19 mouse cellular contexts compared by ENCODE assay signal in the genomic region with DNA sequence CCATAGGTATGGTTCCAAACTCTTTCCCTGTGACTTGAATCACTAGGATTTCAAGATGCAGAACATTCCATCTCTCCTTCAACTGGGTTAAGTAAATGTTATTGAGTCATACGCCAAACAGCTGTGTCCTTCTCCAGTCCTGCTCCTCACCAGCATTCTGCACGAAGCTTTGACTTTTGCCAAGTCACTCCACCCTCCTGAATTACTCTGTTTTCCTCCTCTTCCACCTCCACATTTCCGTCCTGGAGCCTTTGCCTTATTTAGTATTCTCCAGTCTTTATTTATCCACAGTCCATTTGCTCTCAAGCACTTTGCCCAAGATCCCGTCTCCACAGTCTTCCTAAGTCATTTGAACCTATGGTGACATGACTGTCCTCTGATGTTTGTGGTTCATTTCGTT.
DNase-seq lines count a peak whose midpoint lies in the region; ATAC-seq and TF ChIP-seq lines count a peak whose summit lies in the region.
"Had no signal": no experiment of that assay in that cellular context is flagged by ENCODE, and none has a peak within 500 bp of the region (broad histone marks: within the 10 kb centered on the region; RNA-seq: fewer than 3 reads in every experiment).

No protein-coding gene starts in this region.

- H3K4me1 ChIP-seq in heart, embryonic 12.5 days (replicated peaks): no peaks in the 10 kb centered on the region
- peaks cover 4% of the 10 kb centered on the region; the same call in 1 of the 2 replicates for H3K4me1 ChIP-seq in embryonic fibroblast, embryonic 13.5 days (ENCODE audit: control insufficient read depth, insufficient read depth, low read length)
- H3K4me1 ChIP-seq in hindbrain, postnatal 0 days (ENCODE audit: insufficient read depth, low read length): no peaks in the 10 kb centered on the region
- H3K4me1 ChIP-seq: embryonic facial prominence, embryonic 10.5 days; forebrain, embryonic 15.5 days; hindbrain, embryonic 13.5 days; intestine, embryonic 15.5 days had no signal

- H3K9ac ChIP-seq in heart, embryonic 12.5 days: no peak overlapping the region
- no peak overlapping the region for H3K9ac ChIP-seq in hindbrain, postnatal 0 days (replicated peaks; ENCODE audit: low read length)
- H3K9ac ChIP-seq: forebrain, embryonic 15.5 days; hindbrain, embryonic 13.5 days; intestine, embryonic 15.5 days had no signal

- no peak overlapping the region for H3K4me3 ChIP-seq in gastrocnemius, adult 2 months
- H3K4me3 ChIP-seq in heart, embryonic 12.5 days: no peak overlapping the region
- H3K4me3 ChIP-seq in embryonic fibroblast, embryonic 13.5 days (ENCODE audit: insufficient read depth, low read length): no peak overlapping the region
- H3K4me3 ChIP-seq in hindbrain, postnatal 0 days (ENCODE audit: low read length): no peak overlapping the region
- H3K4me3 ChIP-seq: embryonic facial prominence, embryonic 10.5 days; erythroblast, embryonic 14.5 days; forebrain, embryonic 15.5 days; hindbrain, embryonic 13.5 days; intestine, embryonic 15.5 days had no signal

- no peak for TF ChIP-seq CTCF in gastrocnemius, adult 2 months (IDR thresholded peaks at IDR 0.05)
- TF ChIP-seq CTCF in embryonic fibroblast, embryonic 13.5 days (IDR thresholded peaks at IDR 0.05; ENCODE audit: borderline replicate concordance, insufficient read depth, low read length): no peak
- TF ChIP-seq CTCF in hindbrain, postnatal 0 days (IDR thresholded peaks at IDR 0.05; ENCODE audit: low read depth): no peak

- no peaks in the 10 kb centered on the region for H3K36me3 ChIP-seq in heart, embryonic 12.5 days
- no peaks in the 10 kb centered on the region for H3K36me3 ChIP-seq in hindbrain, postnatal 0 days (ENCODE audit: insufficient read depth, low read length)
- H3K36me3 ChIP-seq: embryonic facial prominence, embryonic 10.5 days; forebrain, embryonic 15.5 days; hindbrain, embryonic 13.5 days; intestine, embryonic 15.5 days had no signal

- H3K4me2 ChIP-seq in heart, embryonic 12.5 days: no peak overlapping the region
- no peak overlapping the region for H3K4me2 ChIP-seq in hindbrain, postnatal 0 days (ENCODE audit: low read depth, low read length)
- H3K4me2 ChIP-seq: forebrain, embryonic 15.5 days; heart, embryonic 11.5 days; hindbrain, embryonic 13.5 days; intestine, embryonic 15.5 days had no signal

- ATAC-seq in heart, embryonic 12.5 days (ENCODE audit: insufficient number of reproducible peaks, low FRiP score): no peak
- no peak for ATAC-seq in hindbrain, postnatal 0 days
- ATAC-seq: forebrain, embryonic 15.5 days; intestine, embryonic 15.5 days had no signal

- no peak for TF ChIP-seq POLR2A in embryonic fibroblast, embryonic 13.5 days (IDR thresholded peaks at IDR 0.05; ENCODE audit: low read depth, low read length)

- H3K9me3 ChIP-seq in heart, embryonic 12.5 days (replicated peaks): no peaks in the 10 kb centered on the region
- no peaks in the 10 kb centered on the region for H3K9me3 ChIP-seq in hindbrain, postnatal 0 days (ENCODE audit: low read length)
- H3K9me3 ChIP-seq: embryonic facial prominence, embryonic 10.5 days; forebrain, embryonic 15.5 days; hindbrain, embryonic 13.5 days; intestine, embryonic 15.5 days had no signal

- 68% methylated on average over 5 of the region's 5 CpGs for WGBS in heart, embryonic 12.5 days
- WGBS in hindbrain, postnatal 0 days: 78% methylated on average over 5 of the region's 5 CpGs

- DNase-seq in gastrocnemius, adult 2 months: peak; percentile 17
- no peak for DNase-seq in gastrocnemius, adult 8-10 months (ENCODE audit: low spot score in 2 of 2)
- DNase-seq in heart, adult 9 months (ENCODE audit: low spot score in 2 of 2): peak; percentile 11 to 16
- DNase-seq in brain, adult 2 months (ENCODE audit: low read depth, low spot score): peak; percentile 69
- DNase-seq in layer of hippocampus, postnatal 14 days (ENCODE audit: low spot score in 2 of 2): no peak
- no peak for DNase-seq in hindbrain, postnatal 0 days (ENCODE audit: low spot score)
- DNase-seq: adrenal gland, adult 2 months; adrenal gland, postnatal 25 days; cerebellum, adult 2 months; cerebellum, postnatal 10 days; kidney, adult 18-20 months had no signal

- H3K27ac ChIP-seq in gastrocnemius, adult 2 months: peak overlapping the region; percentile 31
- no peak overlapping the region for H3K27ac ChIP-seq in heart, embryonic 12.5 days (ENCODE audit: poor library complexity, severe bottlenecking)
- peak overlapping the region; percentile 66; the same call in 1 of the 2 replicates for H3K27ac ChIP-seq in embryonic fibroblast, embryonic 13.5 days (ENCODE audit: insufficient read depth, low read length)
- no peak overlapping the region for H3K27ac ChIP-seq in hindbrain, postnatal 0 days
- H3K27ac ChIP-seq: embryonic facial prominence, embryonic 10.5 days; forebrain, embryonic 15.5 days; hindbrain, embryonic 13.5 days; intestine, embryonic 15.5 days had no signal

- intact Hi-C loops in gastrocnemius, adult 2 months (cut with DNase I): no loop called here

- H3K27me3 ChIP-seq in heart, embryonic 12.5 days (replicated peaks): no peaks in the 10 kb centered on the region
- no peaks in the 10 kb centered on the region for H3K27me3 ChIP-seq in hindbrain, postnatal 0 days (ENCODE audit: insufficient read depth, low read length)
- H3K27me3 ChIP-seq: forebrain, embryonic 15.5 days; hindbrain, embryonic 13.5 days; intestine, embryonic 15.5 days had no signal

Comparison
In these comparisons a context has a peak if more than half of its experiments do, and no peak if none do; other contexts are left out.
1. DNase-seq: peak in gastrocnemius, adult 2 months (single experiment), heart, adult 9 months (2 of 2) and brain, adult 2 months (single experiment); none in gastrocnemius, adult 8-10 months (0 of 2), layer of hippocampus, postnatal 14 days (0 of 2) and hindbrain, postnatal 0 days (single experiment).
2. H3K27ac ChIP-seq: peak in gastrocnemius, adult 2 months (single experiment) and embryonic fibroblast, embryonic 13.5 days (single experiment); none in heart, embryonic 12.5 days (single experiment) and hindbrain, postnatal 0 days (single experiment).